Mouse (Mus musculus) midbrain, embryonic 15.5 days (tissue): ENCODE measurements around the gene Gja4. TPM values are rescaled to one million over a fixed set of nuclear protein-coding genes. Genes with fewer than 3 reads are reported as not detected.

Source experiments
- ATAC-seq: fragments of 200-750 bp; cut with Nextera tagmentation; replicated peaks from 2 replicates; pipeline ENCODE4 v1.8.0; 2017; ENCODE audit warnings: moderate TSS enrichment
- H3K27ac ChIP-seq: fragments of 300-500 bp; sonication (generic); 2 replicates; pipeline ENCODE4 v1.5.1; 2015; ENCODE audit warnings: mild to moderate bottlenecking, inconsistent platforms
- H3K27me3 ChIP-seq: fragments of 300-500 bp; sonication (generic); replicated peaks from 2 replicates; pipeline ENCODE4 v1.6.1; 2015; ENCODE audit warnings: inconsistent platforms
- H3K36me3 ChIP-seq: fragments of 300-500 bp; sonication (generic); replicated peaks from 2 replicates; pipeline ENCODE4 v1.6.1; 2015; ENCODE audit warnings: inconsistent platforms
- H3K4me1 ChIP-seq: fragments of 300-500 bp; sonication (generic); 2 replicates; pipeline ENCODE4 v1.6.1; 2015; ENCODE audit warnings: inconsistent platforms
- H3K4me2 ChIP-seq: fragments of 300-500 bp; sonication (generic); 2 replicates; pipeline ENCODE4 v1.6.1; 2015; ENCODE audit warnings: inconsistent platforms, mild to moderate bottlenecking, moderate library complexity
- H3K4me3 ChIP-seq: fragments of 300-500 bp; sonication (generic); 2 replicates; pipeline ENCODE4 v1.5.1; 2015; ENCODE audit warnings: mild to moderate bottlenecking, inconsistent platforms
- H3K9ac ChIP-seq: fragments of 300-500 bp; sonication (generic); 2 replicates; pipeline ENCODE4 v1.6.1; 2015; ENCODE audit warnings: mild to moderate bottlenecking, inconsistent platforms
- H3K9me3 ChIP-seq: fragments of 300-500 bp; sonication (generic); 2 replicates; pipeline ENCODE4 v1.6.1; 2016; ENCODE audit warnings: inconsistent platforms
- WGBS: fragments of 180-500 bp; shearing (Covaris S2); methylation state at CpG from one replicate; pipeline ENCODE4 v1.1.7; 2015; ENCODE audit warnings: mixed read lengths; 5-methylcytosine and 5-hydroxymethylcytosine counted together
- polyA plus RNA-seq: library from polyadenylated mRNA; unstranded; fragments of >200 nt; fragmentation: Nextera tagmentation; extraction: Ambion mirVana; gene quantifications from 2 replicates; pipeline ENCODE4 v1.2.1, GENCODE M21; 2015

The Gja4 gene
- 21.0 and 23.1 TPM in 2 replicates for polyA plus RNA-seq

DNA sequence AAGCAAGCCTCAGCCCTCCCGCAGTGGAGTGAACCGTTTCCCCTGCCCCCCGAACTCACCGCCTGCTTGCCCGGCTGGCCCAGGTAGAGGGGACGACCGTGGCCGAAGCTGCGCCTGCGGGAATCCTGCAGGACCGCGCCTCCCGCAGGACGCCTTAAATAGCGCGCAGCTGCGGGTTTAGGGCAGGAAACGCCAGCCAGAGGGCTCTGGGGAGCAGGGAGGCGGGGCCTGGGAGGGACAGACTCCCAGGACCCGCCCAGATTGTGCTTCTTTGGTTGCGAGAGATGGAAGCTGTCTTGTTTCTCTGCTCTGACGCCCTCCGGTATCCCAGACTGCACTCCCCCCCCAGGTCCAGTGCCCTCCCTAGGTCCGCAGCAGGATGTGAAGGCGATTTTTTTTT is at the start of gene Gja4:
TSS of gene Gja4 (minus strand) at position 179 of the 400 bp plus-strand sequence.
- no peaks in the 10 kb centered on the region for H3K36me3 ChIP-seq
- H3K9me3 ChIP-seq = no peaks in the 10 kb centered on the region
- H3K4me1 ChIP-seq = peaks cover 20% of the 10 kb centered on the region
- peak within 1 kb of the TSS; percentile 61 for H3K9ac ChIP-seq
- H3K4me3 ChIP-seq = peak within 1 kb of the TSS; percentile 58
- ATAC-seq = peak; percentile 84
- no peak within 1 kb of the TSS for H3K27ac ChIP-seq
- H3K27me3 ChIP-seq = no peaks in the 10 kb centered on the region
- WGBS = under 1% methylated on average over 25 of the region's 25 CpGs
- H3K4me2 ChIP-seq = peak within 1 kb of the TSS; percentile 96

DNA sequence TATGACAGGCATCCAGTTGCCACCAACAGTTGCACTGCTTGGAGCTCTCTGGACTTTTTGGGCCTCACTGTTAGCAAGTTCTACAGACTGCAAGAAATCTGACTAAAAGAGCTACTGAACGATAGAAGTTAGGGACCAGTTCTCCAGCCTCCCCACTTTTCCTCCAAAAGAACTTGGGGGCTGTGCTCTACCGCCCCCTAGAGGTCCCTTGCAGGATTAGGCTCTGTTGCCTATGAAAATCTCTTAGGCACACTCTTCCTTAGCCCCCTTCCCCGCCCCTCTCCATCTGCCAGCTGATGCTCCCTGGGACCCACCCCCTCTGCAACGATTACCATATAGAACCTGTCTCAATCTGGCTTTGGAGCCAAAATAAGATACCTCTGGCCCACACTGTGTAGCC is 49.5 kb upstream of the Gja4 start:
- Histone ChIP-seq H3K36me3 (no peaks in the 10 kb centered on the region), H3K4me1 (peaks cover 14% of the 10 kb centered on the region), H3K27me3 (no peaks in the 10 kb centered on the region), H3K4me2 (no peak overlapping the region), H3K4me3 (no peak overlapping the region), H3K9ac (no peak overlapping the region), H3K27ac (no peak overlapping the region), H3K9me3 (no peaks in the 10 kb centered on the region)
- 66% methylated on average over 4 of the region's 4 CpGs for WGBS
- no peak for ATAC-seq

DNA sequence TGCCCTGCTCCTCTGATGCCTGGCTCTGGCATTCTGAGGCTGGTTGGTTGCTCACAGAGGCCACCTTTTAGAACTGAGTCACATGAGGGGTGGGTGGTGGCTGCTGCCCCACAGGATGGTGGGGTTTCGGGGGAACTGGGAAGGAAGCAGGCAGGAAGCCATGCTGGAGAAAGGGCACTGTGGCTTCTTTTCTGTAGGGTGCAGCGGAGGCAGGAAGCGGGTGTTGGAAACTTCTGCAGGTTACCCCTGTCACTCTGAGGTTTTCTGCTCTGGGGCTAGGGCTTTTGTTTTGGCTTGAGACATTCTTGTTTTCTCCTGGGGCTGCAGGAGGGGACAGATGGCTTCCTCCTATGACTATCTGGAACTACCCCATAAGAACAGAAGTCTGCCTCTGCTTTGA is 48.7 kb upstream of the Gja4 start:
- H3K27me3 ChIP-seq = 0 out of 2 replicates have a peak, but pooled peaks cover 3% of the 10 kb centered on the region
- H3K4me3 ChIP-seq = no peak overlapping the region
- no peak for ATAC-seq
- H3K4me2 ChIP-seq = no peak overlapping the region
- no peak overlapping the region for H3K27ac ChIP-seq
- WGBS = 86% methylated on average over 3 of the region's 3 CpGs
- H3K9ac ChIP-seq = no peak overlapping the region
- H3K9me3 ChIP-seq = no peaks in the 10 kb centered on the region
- H3K36me3 ChIP-seq = no peaks in the 10 kb centered on the region
- H3K4me1 ChIP-seq = peaks cover 11% of the 10 kb centered on the region

DNA sequence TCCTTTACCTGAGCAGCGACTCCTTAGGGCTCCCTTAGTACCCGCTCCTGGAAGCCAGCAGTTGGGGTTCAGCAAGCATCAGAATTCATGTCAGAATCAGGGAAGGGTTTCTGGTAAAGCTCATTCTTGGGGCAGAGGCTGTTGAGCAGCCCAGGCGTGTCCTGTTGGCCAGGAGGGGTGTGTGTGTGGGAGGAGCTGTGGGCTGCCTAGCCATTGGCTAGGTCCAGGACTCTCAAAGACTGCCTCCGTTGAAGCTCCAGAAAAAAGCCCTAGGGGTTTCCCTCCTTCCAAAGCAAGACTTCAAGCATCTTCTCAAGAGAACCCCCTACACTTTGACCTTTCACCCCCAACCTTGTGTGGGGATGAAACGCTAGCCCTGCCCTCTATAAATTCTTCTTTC is 44.2 kb upstream of the Gja4 start, which contains the start of gene Gjb5:
TSS of gene Gjb5 (minus strand) at position 164 of the 400 bp plus-strand sequence.
- 27% methylated on average over 5 of the region's 5 CpGs for WGBS

DNA sequence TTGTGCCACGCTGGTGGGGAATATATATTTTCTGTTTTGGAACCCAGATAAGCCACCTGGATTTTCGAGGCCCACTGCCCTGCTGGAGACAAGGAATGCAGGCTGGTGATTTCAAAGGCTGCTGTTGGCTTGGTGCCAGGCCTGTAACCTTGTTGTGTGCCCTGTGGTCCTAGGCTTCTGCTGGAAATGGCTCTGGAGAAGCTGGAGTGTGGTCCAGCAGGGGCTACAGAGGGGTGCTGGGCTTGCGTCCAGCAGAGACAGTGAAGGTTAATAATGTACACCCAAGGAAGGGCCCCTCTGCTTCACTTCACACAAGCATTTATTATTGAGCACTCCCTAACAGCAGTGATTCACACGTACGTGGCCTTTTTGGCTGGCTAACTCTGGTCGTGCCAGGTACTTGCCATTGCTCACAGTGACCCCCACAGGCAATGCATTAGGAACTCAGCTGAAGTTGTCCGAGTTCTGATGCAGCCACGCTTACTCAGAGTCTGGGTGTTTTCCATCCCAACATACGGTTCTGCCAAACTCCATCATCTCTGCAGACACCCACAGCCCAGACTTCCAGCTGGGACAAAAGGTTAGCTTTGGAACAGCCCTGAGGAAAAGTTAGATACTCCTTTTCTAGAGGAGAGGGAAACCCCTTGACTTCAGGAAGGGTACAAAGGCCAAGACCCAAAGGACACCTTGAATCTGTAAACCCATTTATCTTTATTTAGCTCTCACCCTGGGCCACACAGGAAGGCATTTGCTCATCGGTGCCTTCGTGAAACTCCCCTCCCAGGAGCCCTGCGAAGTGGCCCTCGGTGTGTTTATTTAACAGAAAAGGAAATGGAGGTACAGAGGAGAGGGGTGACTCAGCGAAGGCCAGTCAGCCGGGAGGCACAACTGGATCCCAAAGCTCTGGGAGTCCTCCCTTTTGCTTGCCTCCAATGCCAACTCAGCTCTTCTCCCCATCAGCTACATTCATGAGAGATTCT is 41.0 kb upstream of the Gja4 start:
- no peak overlapping the region for H3K4me2 ChIP-seq
- ATAC-seq = no peak
- H3K27ac ChIP-seq = no peak overlapping the region
- no peak overlapping the region for H3K9ac ChIP-seq
- 72% methylated on average over 15 of the region's 15 CpGs for WGBS
- H3K36me3 ChIP-seq = no peaks in the 10 kb centered on the region
- H3K4me1 ChIP-seq = peaks cover 5% of the 10 kb centered on the region
- H3K4me3 ChIP-seq = no peak overlapping the region
- H3K27me3 ChIP-seq = 0 out of 2 replicates have a peak, but pooled peaks cover 3% of the 10 kb centered on the region
- no peaks in the 10 kb centered on the region for H3K9me3 ChIP-seq

More for the DNA sequence above, 44.2 kb upstream of the Gja4 start, which contains the start of gene Gjb5:
- Histone ChIP-seq H3K4me2 (no peak within 1 kb of the TSS), H3K27ac (no peak within 1 kb of the TSS), H3K36me3 (no peaks in the 10 kb centered on the region), H3K9ac (no peak within 1 kb of the TSS), H3K9me3 (no peaks in the 10 kb centered on the region), H3K4me3 (no peak within 1 kb of the TSS), H3K4me1 (peaks cover 5% of the 10 kb centered on the region), H3K27me3 (0 out of 2 replicates have a peak, but pooled peaks cover 3% of the 10 kb centered on the region)
- no peak for ATAC-seq

DNA sequence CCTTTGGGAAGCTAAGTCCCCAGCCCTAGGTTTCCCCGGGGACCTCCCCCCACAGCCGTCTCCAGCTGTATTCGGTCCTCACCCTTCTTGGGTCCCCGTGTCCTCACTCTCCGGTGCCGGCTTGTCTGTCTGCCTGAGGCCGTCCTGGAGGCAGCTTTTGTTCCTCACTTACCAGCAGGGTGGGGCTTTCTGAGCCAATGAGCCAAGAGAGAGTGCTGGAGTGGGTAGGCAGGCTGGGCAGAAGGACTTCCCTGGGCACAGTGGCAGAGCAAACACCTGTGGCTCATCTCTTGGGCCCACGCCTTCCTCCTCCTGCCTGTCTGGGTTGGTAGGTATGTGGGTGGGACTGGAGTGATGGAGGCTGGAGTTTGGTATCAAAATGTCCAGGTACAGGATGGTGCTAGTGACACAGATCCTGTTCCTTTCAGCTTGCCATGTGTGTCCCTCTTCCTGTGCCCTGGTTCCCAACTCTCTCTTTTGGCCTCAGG is 40.2 kb upstream of the Gja4 start, which contains the start of gene Gjb4:
TSS of gene Gjb4 (minus strand) at position 131 of the 488 bp plus-strand sequence.
- WGBS = 32% methylated on average over 8 of the region's 8 CpGs

DNA sequence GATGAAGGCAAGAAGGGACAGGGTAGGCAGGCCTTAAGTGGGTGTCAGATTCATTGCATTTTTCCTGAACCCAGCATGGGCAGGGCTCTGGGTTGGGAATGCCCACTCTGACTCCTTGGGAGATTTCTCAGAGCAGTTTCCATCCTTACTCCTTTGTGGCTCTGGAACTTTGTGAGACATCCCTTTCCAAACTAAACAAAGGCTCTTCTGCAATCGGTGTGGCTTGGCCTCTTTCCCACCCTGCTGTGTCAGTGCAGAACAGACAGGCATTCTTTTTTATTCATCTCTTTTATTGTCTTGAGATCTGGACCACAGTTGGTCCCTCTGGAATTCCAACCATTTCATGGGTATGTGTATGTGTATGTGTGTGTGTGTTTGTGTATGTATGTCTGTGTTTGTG is 38.8 kb upstream of the Gja4 start:
- Histone ChIP-seq H3K4me1 (peaks cover 5% of the 10 kb centered on the region; the same call in 1 of the 2 replicates), H3K9ac (no peak overlapping the region), H3K36me3 (no peaks in the 10 kb centered on the region), H3K9me3 (no peaks in the 10 kb centered on the region), H3K4me2 (no peak overlapping the region), H3K4me3 (no peak overlapping the region), H3K27me3 (no peaks in the 10 kb centered on the region), H3K27ac (no peak overlapping the region)
- WGBS = 0% methylated on average over 1 of the region's 1 CpGs
- no peak for ATAC-seq

More for the DNA sequence above, 40.2 kb upstream of the Gja4 start, which contains the start of gene Gjb4:
- Histone ChIP-seq H3K4me1 (peaks cover 5% of the 10 kb centered on the region), H3K9me3 (no peaks in the 10 kb centered on the region), H3K27me3 (0 out of 2 replicates have a peak, but pooled peaks cover 3% of the 10 kb centered on the region), H3K4me3 (no peak within 1 kb of the TSS), H3K4me2 (no peak within 1 kb of the TSS), H3K36me3 (no peaks in the 10 kb centered on the region), H3K27ac (no peak within 1 kb of the TSS), H3K9ac (no peak within 1 kb of the TSS)
- no peak for ATAC-seq

DNA sequence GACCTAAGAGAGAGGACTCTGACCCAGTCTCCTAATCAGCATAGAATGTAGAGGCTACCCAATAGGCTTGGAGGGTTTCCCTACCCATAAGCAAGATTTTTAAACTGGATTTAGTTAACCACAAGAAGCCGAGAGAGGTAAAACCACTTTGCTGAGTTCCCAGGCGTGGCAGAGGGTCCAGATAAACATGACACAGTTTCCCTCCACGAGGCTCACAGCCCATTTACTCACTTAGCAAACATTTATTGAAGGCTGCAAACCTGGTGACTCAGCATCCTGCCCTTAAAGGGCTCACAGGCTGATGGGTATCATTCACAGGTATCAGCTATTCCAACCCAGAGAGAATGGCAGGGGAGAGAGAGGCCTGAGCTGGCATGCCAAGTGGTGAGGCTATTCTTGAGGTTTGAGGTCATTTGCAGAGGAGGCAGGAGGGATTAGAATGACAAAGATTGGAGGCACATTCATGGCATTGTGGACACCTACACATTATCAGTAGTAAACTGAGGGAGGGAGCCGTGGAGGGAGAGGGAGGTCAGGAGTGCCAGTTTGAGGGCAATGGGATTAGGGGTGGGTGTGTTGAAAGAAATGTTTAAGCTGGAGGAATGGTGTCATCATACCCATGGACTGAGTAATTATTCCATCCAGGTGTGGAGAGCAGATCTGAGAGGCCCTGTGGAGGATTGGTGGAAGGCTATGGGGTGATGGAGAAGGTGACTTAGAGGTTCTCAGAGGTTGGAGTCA is 35.9 kb upstream of the Gja4 start:
- ATAC-seq = no peak
- Histone ChIP-seq H3K4me1 (peaks cover 5% of the 10 kb centered on the region; the same call in 1 of the 2 replicates), H3K9me3 (no peaks in the 10 kb centered on the region), H3K9ac (no peak overlapping the region), H3K4me2 (no peak overlapping the region), H3K4me3 (no peak overlapping the region), H3K27me3 (no peaks in the 10 kb centered on the region), H3K36me3 (no peaks in the 10 kb centered on the region), H3K27ac (no peak overlapping the region)
- WGBS = 66% methylated on average over 4 of the region's 4 CpGs

DNA sequence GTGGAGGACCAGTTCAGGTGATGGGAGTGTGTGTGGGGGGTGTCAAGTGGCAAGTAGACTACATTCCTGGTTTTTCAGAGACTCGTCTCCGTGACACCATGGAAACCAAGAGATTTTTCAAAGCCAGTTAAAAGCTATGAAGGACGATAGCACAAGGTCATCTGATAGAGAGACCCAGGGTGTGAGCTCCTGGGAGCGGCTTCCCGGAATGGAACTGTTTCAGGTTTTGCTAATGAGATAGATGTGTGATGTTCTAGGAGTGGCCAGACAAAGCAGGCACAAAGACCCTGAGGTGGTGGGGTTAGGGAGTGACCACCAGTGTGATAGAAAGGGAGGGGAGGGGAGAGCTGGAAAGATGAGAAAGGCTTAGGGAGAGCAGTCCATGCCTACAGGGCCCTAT is 31.2 kb upstream of the Gja4 start:
- Histone ChIP-seq H3K4me2 (no peak overlapping the region), H3K27me3 (no peaks in the 10 kb centered on the region), H3K4me3 (no peak overlapping the region), H3K9ac (no peak overlapping the region), H3K36me3 (no peaks in the 10 kb centered on the region), H3K27ac (no peak overlapping the region), H3K4me1 (no peaks in the 10 kb centered on the region), H3K9me3 (no peaks in the 10 kb centered on the region)
- no peak for ATAC-seq
- 87% methylated on average over 5 of the region's 5 CpGs for WGBS

DNA sequence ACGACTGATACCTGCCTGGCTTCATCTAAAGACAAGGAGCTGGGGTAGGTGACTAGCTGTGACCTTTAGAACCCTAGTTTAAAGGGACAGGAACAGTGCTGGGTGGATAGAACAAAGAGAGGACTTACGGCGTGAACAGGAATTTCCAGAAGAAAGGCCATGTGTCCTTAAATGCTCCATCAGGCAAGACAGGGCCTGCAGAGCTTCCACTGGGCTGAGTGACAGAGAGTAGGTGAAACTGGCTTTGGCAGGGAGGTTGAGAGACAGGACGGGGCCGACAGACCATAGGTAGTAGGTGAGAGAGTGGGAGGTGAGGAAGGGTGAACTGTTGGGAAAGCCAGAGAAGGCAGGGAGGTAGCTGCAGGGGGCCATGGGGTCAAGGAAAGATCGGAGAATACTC is 27.5 kb upstream of the Gja4 start:
- no peak overlapping the region for H3K4me2 ChIP-seq

DNA sequence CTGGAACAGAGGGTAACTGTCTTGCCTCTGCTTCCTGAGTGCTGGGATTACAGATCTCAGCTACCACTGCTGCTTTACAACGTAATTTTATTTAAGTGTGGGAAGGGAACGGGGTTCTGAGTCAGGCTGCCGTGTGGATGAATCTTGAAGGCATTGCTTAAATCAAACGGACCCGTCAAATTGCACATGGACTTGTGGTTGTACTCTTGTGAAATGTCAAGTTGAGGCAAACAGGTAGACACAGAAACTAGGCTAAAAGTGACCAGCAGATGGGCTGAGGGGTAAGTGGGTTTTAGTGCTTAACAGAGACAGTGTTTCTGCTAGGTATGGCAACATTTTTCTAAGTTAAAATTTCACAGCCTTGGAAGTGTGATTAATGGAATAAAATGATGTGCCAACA is 23.8 kb upstream of the Gja4 start:
- no peaks in the 10 kb centered on the region for H3K4me1 ChIP-seq
- H3K4me3 ChIP-seq = no peak overlapping the region
- H3K36me3 ChIP-seq = no peaks in the 10 kb centered on the region
- no peaks in the 10 kb centered on the region for H3K9me3 ChIP-seq
- no peak overlapping the region for H3K9ac ChIP-seq
- no peak overlapping the region for H3K27ac ChIP-seq
- no peak for ATAC-seq
- no peak overlapping the region for H3K4me2 ChIP-seq
- no peaks in the 10 kb centered on the region for H3K27me3 ChIP-seq
- 89% methylated on average over 5 of the region's 5 CpGs for WGBS

More for the DNA sequence above, 27.5 kb upstream of the Gja4 start:
- no peak for ATAC-seq
- no peak overlapping the region for H3K9ac ChIP-seq
- no peaks in the 10 kb centered on the region for H3K36me3 ChIP-seq
- no peak overlapping the region for H3K4me3 ChIP-seq
- H3K27ac ChIP-seq = no peak overlapping the region
- no peaks in the 10 kb centered on the region for H3K4me1 ChIP-seq
- WGBS = 62% methylated on average over 6 of the region's 6 CpGs
- H3K27me3 ChIP-seq = no peaks in the 10 kb centered on the region
- no peaks in the 10 kb centered on the region for H3K9me3 ChIP-seq
